Mouse (Mus musculus) kidney, adult 2 months (tissue): ENCODE results near the gene Megf11. TPM values are rescaled to one million over a fixed set of nuclear protein-coding genes. Genes with fewer than 3 reads are reported as not detected.
"Not testable (repeated sequence)": the region's sequence is repeated elsewhere in the genome, so short reads cannot be mapped to it uniquely, and the experiment has no call there.

Experiments
- DNase-seq: peaks from one replicate; pipeline ENCODE4 v3.0.0; 2021
- H3K27ac ChIP-seq: fragments of 200-500 bp; 2 replicates; pipeline ENCODE4 v1.5.1; 2012; ENCODE audit warnings: low read depth, low read length, control low read depth, inconsistent platforms; ENCODE audit not compliant: insufficient read depth
- H3K27me3 ChIP-seq: fragments of 200-500 bp; replicated peaks from 2 replicates; pipeline ENCODE4 v1.6.1; 2012; ENCODE audit warnings: mild to moderate bottlenecking, moderate library complexity, low read length, inconsistent platforms; ENCODE audit not compliant: control insufficient read depth, insufficient read depth
- H3K36me3 ChIP-seq: fragments of 200-500 bp; 2 replicates; pipeline ENCODE4 v1.6.1; 2012; ENCODE audit warnings: mild to moderate bottlenecking, moderate library complexity, low read length, inconsistent platforms; ENCODE audit not compliant: control insufficient read depth, insufficient read depth
- H3K4me1 ChIP-seq: fragments of 200-500 bp; 2 replicates; pipeline ENCODE4 v1.6.1; 2011; ENCODE audit warnings: low read length; ENCODE audit not compliant: control insufficient read depth, insufficient read depth
- H3K4me3 ChIP-seq: fragments of 200-500 bp; 2 replicates; pipeline ENCODE4 v1.5.1; 2011; ENCODE audit warnings: mild to moderate bottlenecking, low read depth, low read length, control low read depth; ENCODE audit not compliant: insufficient read depth
- CTCF ChIP-seq: fragments of 200-500 bp; conservative IDR thresholded peaks from 2 replicates; pipeline ENCODE4 v1.5.1; 2011; ENCODE audit warnings: low read depth, mild to moderate bottlenecking, control low read depth, low read length, moderate library complexity, mixed read lengths; ENCODE audit not compliant: insufficient read depth, insufficient read length
- POLR2A ChIP-seq: fragments of 200-500 bp; IDR thresholded peaks from one replicate; pipeline ENCODE4 v1.6.1; 2011; ENCODE audit warnings: low read depth, low read length, control low read depth
- WGBS: fragments of 180-500 bp; shearing (Covaris S2); methylation state at CpG from one replicate; pipeline ENCODE4 v1.1.7; 2018; 5-methylcytosine and 5-hydroxymethylcytosine counted together
- polyA plus RNA-seq: library from polyadenylated mRNA; depleted of rRNA; stranded (reverse); fragments of >200 nt; gene quantifications from 2 replicates; pipeline ENCODE4 v1.2.3, GENCODE M21; 2012

Gene Megf11
- polyA plus RNA-seq, 1 experiment, result 0.16 TPM

GRCm38 (mm10) chr9:64654723-64655122, 269.3 kb downstream of the Megf11 start:
- Histone ChIP-seq H3K27ac (no peak overlapping the region), H3K36me3 (no peaks in the 10 kb centered on the region), H3K4me3 (no peak overlapping the region), H3K4me1 (peaks cover 6% of the 10 kb centered on the region; the same call in 1 of the 2 replicates), H3K27me3 (no peaks in the 10 kb centered on the region)
- TF ChIP-seq CTCF, result no peak
- no peak for TF ChIP-seq POLR2A
- WGBS, result 85% methylated on average over 10 of the region's 10 CpGs
- DNase-seq, result no peak

DNA sequence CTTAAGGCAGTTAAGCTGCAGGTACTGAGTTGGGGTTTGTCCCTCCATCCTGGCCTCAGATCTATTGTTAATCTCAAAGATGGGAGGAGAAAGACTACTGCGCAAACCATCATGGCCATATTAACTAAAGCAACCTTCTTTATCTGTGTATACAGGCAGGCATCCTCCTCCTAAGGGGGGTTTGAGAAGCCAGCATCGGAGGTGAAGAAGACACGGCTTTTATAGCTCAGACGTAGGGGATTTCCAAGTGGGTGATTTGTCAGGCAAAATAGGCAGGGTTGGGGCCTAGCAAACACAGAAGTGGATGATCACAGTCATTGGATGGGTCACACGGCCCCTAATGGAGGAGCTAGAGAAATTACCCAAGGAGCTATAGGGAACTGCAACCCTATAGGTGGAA, 271.2 kb downstream of the Megf11 start:
- WGBS, result 92% methylated on average over 5 of the region's 5 CpGs
- DNase-seq, result no peak
- no peak overlapping the region for H3K4me3 ChIP-seq
- peaks cover 3% of the 10 kb centered on the region; the same call in 1 of the 2 replicates for H3K4me1 ChIP-seq
- TF ChIP-seq CTCF (no peak), POLR2A (no peak)
- no peaks in the 10 kb centered on the region for H3K36me3 ChIP-seq
- no peak overlapping the region for H3K27ac ChIP-seq
- no peaks in the 10 kb centered on the region for H3K27me3 ChIP-seq

DNA sequence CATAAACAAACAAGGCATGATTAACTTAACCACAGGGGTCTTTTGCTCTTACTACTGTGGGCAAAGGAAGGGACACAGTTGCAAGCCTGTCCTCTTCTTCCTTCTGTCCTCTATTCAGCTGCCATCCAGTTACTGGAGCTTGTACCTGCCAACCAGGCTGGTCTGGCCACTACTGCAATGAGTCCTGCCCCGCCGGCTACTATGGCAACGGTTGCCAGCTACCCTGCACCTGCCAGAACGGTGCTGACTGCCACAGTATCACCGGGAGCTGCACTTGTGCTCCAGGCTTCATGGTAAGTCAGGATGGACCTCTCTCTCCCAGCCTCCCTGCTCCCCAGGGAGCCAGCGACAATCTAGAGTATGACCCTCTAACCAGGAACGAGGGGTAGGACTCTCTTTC, 274.8 kb downstream of the Megf11 start:
- H3K36me3 ChIP-seq, result no peaks in the 10 kb centered on the region
- H3K4me1 ChIP-seq, result no peaks in the 10 kb centered on the region
- TF ChIP-seq POLR2A (no peak), CTCF (no peak)
- no peaks in the 10 kb centered on the region for H3K27me3 ChIP-seq
- no peak overlapping the region for H3K27ac ChIP-seq
- no peak overlapping the region for H3K4me3 ChIP-seq
- WGBS, result 65% methylated on average over 7 of the region's 7 CpGs
- DNase-seq, result no peak

- no peak for DNase-seq
- no peaks in the 10 kb centered on the region for H3K4me1 ChIP-seq
- H3K27ac ChIP-seq, result no peak overlapping the region
- no peaks in the 10 kb centered on the region for H3K27me3 ChIP-seq
- TF ChIP-seq CTCF (no peak), POLR2A (no peak)
- no peaks in the 10 kb centered on the region for H3K36me3 ChIP-seq
- 11% methylated on average over 1 of the region's 1 CpGs for WGBS
- H3K4me3 ChIP-seq, result no peak overlapping the region
Observed at GRCm38 (mm10) chr9:64664612-64665011, 279.2 kb downstream of the Megf11 start.

- H3K36me3 ChIP-seq, result no peaks in the 10 kb centered on the region
- no peaks in the 10 kb centered on the region for H3K4me1 ChIP-seq
- no peak for TF ChIP-seq POLR2A
- no peak for TF ChIP-seq CTCF
- no peak for DNase-seq
- no peaks in the 10 kb centered on the region for H3K27me3 ChIP-seq
- 30% methylated on average over 4 of the region's 4 CpGs for WGBS
- H3K4me3 ChIP-seq, result no peak overlapping the region
- no peak overlapping the region for H3K27ac ChIP-seq
Observed at GRCm38 (mm10) chr9:64666549-64666948, 281.1 kb downstream of the Megf11 start.

GRCm38 (mm10) chr9:64667513-64667912, 282.1 kb downstream of the Megf11 start:
- no peaks in the 10 kb centered on the region for H3K4me1 ChIP-seq
- TF ChIP-seq CTCF (no peak), POLR2A (no peak)
- H3K36me3 ChIP-seq, result no peaks in the 10 kb centered on the region
- peak; percentile 19 for DNase-seq
- no peak overlapping the region for H3K27ac ChIP-seq
- no peaks in the 10 kb centered on the region for H3K27me3 ChIP-seq
- WGBS, result 9% methylated on average over 5 of the region's 5 CpGs
- H3K4me3 ChIP-seq, result no peak overlapping the region

- H3K27me3 ChIP-seq, result no peaks in the 10 kb centered on the region
- TF ChIP-seq CTCF (no peak), POLR2A (no peak)
- H3K27ac ChIP-seq, result no peak overlapping the region
- H3K4me1 ChIP-seq, result no peaks in the 10 kb centered on the region
- no peak overlapping the region for H3K4me3 ChIP-seq
- no peaks in the 10 kb centered on the region for H3K36me3 ChIP-seq
- DNase-seq, result no peak
- 63% methylated on average over 2 of the region's 2 CpGs for WGBS
Observed at GRCm38 (mm10) chr9:64668001-64668400, 282.6 kb downstream of the Megf11 start.

GRCm38 (mm10) chr9:64671341-64672319, 286.2 kb downstream of the Megf11 start:
- 38% methylated on average over 8 of the region's 11 CpGs for WGBS
- H3K4me1 ChIP-seq, H3K36me3 ChIP-seq, DNase-seq, H3K27ac ChIP-seq, H3K27me3 ChIP-seq, H3K4me3 ChIP-seq: not testable (repeated sequence)
